Mouse (Mus musculus) hindbrain, embryonic 11.5 days (tissue): Measurements from ENCODE around the gene Ccnl2. TPM values are rescaled to one million over a fixed set of nuclear protein-coding genes. Genes with fewer than 3 reads are reported as not detected.

Experiments used
- ATAC-seq: fragments of 200-750 bp; cut with Nextera tagmentation; 2 replicates; pipeline ENCODE4 v1.8.0; 2017; ENCODE audit warnings: mild to moderate bottlenecking, moderate TSS enrichment, moderate library complexity; ENCODE audit not compliant: low FRiP score
- DNase-seq: peaks from one replicate; pipeline ENCODE4 v3.0.0-alpha.2; 2015; ENCODE audit warnings: low spot score
- H3K27ac ChIP-seq: fragments of 300-500 bp; sonication (generic); 2 replicates; pipeline ENCODE4 v1.5.1; 2014; ENCODE audit warnings: mild to moderate bottlenecking, low read depth, low read length
- H3K27me3 ChIP-seq: fragments of 300-500 bp; sonication (generic); 2 replicates; pipeline ENCODE4 v1.6.1; 2014; ENCODE audit warnings: mild to moderate bottlenecking, low read length, moderate library complexity, mixed read lengths; ENCODE audit not compliant: control insufficient read depth, insufficient read depth
- H3K36me3 ChIP-seq: fragments of 300-500 bp; sonication (generic); 2 replicates; pipeline ENCODE4 v1.6.1; 2014; ENCODE audit warnings: mild to moderate bottlenecking, low read length, moderate library complexity, mixed read lengths; ENCODE audit not compliant: control insufficient read depth, insufficient read depth
- H3K4me1 ChIP-seq: fragments of 300-500 bp; sonication (generic); replicated peaks from 2 replicates; pipeline ENCODE4 v1.6.1; 2014; ENCODE audit warnings: low read length, mixed read lengths; ENCODE audit not compliant: control insufficient read depth, insufficient read depth
- H3K4me2 ChIP-seq: fragments of 300-500 bp; sonication (generic); replicated peaks from 2 replicates; pipeline ENCODE4 v1.6.1; 2014; ENCODE audit warnings: mild to moderate bottlenecking, low read depth, low read length
- H3K4me3 ChIP-seq: fragments of 300-500 bp; sonication (generic); 2 replicates; pipeline ENCODE4 v1.5.1; 2014; ENCODE audit warnings: low read depth, low read length
- H3K9ac ChIP-seq: fragments of 300-500 bp; sonication (generic); 2 replicates; pipeline ENCODE4 v1.6.1; 2014; ENCODE audit warnings: low read depth, low read length
- H3K9me3 ChIP-seq: fragments of 300-500 bp; sonication (generic); 2 replicates; pipeline ENCODE4 v1.6.1; 2016; ENCODE audit warnings: low read length; ENCODE audit not compliant: control insufficient read depth
- WGBS: fragments of 180-500 bp; shearing (Covaris S2); extraction: QIAGEN DNeasy Blood & Tissue Kit; methylation state at CpG from one replicate; pipeline ENCODE4 v1.1.7; 2014; 5-methylcytosine and 5-hydroxymethylcytosine counted together
- polyA plus RNA-seq: library from polyadenylated mRNA; unstranded; fragments of >200 nt; fragmentation: Nextera tagmentation; extraction: Ambion mirVana; gene quantifications from 2 replicates; pipeline ENCODE4 v1.2.1, GENCODE M21; 2014

Ccnl2 gene
- polyA plus RNA-seq, 1 experiment from 2014 or later = 170 TPM

- WGBS = 3% methylated on average over 16 of the region's 16 CpGs
- 0 out of 2 replicates have a peak, but pooled peaks cover 3% of the 10 kb centered on the region for H3K27me3 ChIP-seq
- H3K4me1 ChIP-seq = peaks cover 14% of the 10 kb centered on the region
- H3K4me2 ChIP-seq = peak within 1 kb of the TSS; percentile 62
- peak within 1 kb of the TSS; percentile 36; the same call in 1 of the 2 replicates for H3K27ac ChIP-seq
- no peaks in the 10 kb centered on the region for H3K9me3 ChIP-seq
- DNase-seq (peak; percentile 79), ATAC-seq (peak; percentile 83)
- H3K36me3 ChIP-seq = no peaks in the 10 kb centered on the region
- H3K9ac ChIP-seq = peak within 1 kb of the TSS; percentile 53
- H3K4me3 ChIP-seq = peak within 1 kb of the TSS; percentile 21
These were observed 27.2 kb downstream of the Ccnl2 start, which contains the start of gene Mxra8 for GRCm38 (mm10) chr4:155839483-155839910. TSS of gene Mxra8 (plus strand) at chr4:155839680.

GRCm38 (mm10) chr4:155840076-155841002 is 28.1 kb downstream of the Ccnl2 start:
- Histone ChIP-seq H3K4me1 (peaks cover 14% of the 10 kb centered on the region), H3K4me3 (peak overlapping the region; percentile 21), H3K9ac (peak overlapping the region; percentile 53), H3K27me3 (0 out of 2 replicates have a peak, but pooled peaks cover 3% of the 10 kb centered on the region), H3K9me3 (no peaks in the 10 kb centered on the region), H3K4me2 (peak overlapping the region; percentile 62), H3K36me3 (no peaks in the 10 kb centered on the region), H3K27ac (peak overlapping the region; percentile 36; the same call in 1 of the 2 replicates)
- 8% methylated on average over 8 of the region's 8 CpGs for WGBS
- peak; percentile 18 for DNase-seq
- ATAC-seq = peak; percentile 26; the same call in 1 of the 2 replicates

GRCm38 (mm10) chr4:155841003-155841454 is 28.7 kb downstream of the Ccnl2 start:
- Histone ChIP-seq H3K27ac (no peak overlapping the region), H3K9ac (peak overlapping the region; percentile 21; the same call in 1 of the 2 replicates), H3K4me3 (peak overlapping the region; percentile 21), H3K36me3 (no peaks in the 10 kb centered on the region), H3K4me2 (peak overlapping the region; percentile 62), H3K4me1 (peaks cover 14% of the 10 kb centered on the region), H3K27me3 (0 out of 2 replicates have a peak, but pooled peaks cover 3% of the 10 kb centered on the region), H3K9me3 (no peaks in the 10 kb centered on the region)
- DNase-seq (peak; percentile 65), ATAC-seq (peak; percentile 51)
- WGBS = under 1% methylated on average over 32 of the region's 32 CpGs

GRCm38 (mm10) chr4:155841651-155842270 is 29.5 kb downstream of the Ccnl2 start:
- Histone ChIP-seq H3K36me3 (no peaks in the 10 kb centered on the region), H3K9ac (0 out of 2 replicates have a peak overlapping the region, but pooled peaks have one; percentile 15), H3K4me1 (peaks cover 14% of the 10 kb centered on the region), H3K4me2 (peak overlapping the region; percentile 62), H3K27me3 (0 out of 2 replicates have a peak, but pooled peaks cover 3% of the 10 kb centered on the region), H3K4me3 (0 out of 2 replicates have a peak overlapping the region, but pooled peaks have one; percentile 10), H3K27ac (no peak overlapping the region), H3K9me3 (no peaks in the 10 kb centered on the region)
- ATAC-seq = no peak; the same call in 1 of the 2 replicates
- 36% methylated on average over 38 of the region's 38 CpGs for WGBS
- DNase-seq = no peak

GRCm38 (mm10) chr4:155843231-155843630 is 30.9 kb downstream of the Ccnl2 start:
- no peak overlapping the region for H3K27ac ChIP-seq
- peaks cover 14% of the 10 kb centered on the region for H3K4me1 ChIP-seq
- 92% methylated on average over 5 of the region's 5 CpGs for WGBS
- 0 out of 2 replicates have a peak, but pooled peaks cover 3% of the 10 kb centered on the region for H3K27me3 ChIP-seq
- H3K9ac ChIP-seq = no peak overlapping the region
- H3K4me3 ChIP-seq = no peak overlapping the region
- no peaks in the 10 kb centered on the region for H3K36me3 ChIP-seq
- ATAC-seq (no peak), DNase-seq (no peak)
- no peaks in the 10 kb centered on the region for H3K9me3 ChIP-seq
- H3K4me2 ChIP-seq = no peak overlapping the region

- peak; percentile 96 for DNase-seq
- peak; percentile 93 for ATAC-seq
- Histone ChIP-seq H3K9ac (peak within 1 kb of the TSS; percentile 92), H3K4me1 (peaks cover 7% of the 10 kb centered on the region), H3K4me3 (peak within 1 kb of the TSS; percentile 77), H3K4me2 (peak within 1 kb of the TSS; percentile 78), H3K36me3 (no peaks in the 10 kb centered on the region), H3K27ac (peak within 1 kb of the TSS; percentile 27; the same call in 1 of the 2 replicates), H3K9me3 (no peaks in the 10 kb centered on the region), H3K27me3 (no peaks in the 10 kb centered on the region)
- WGBS = 5% methylated on average over 32 of the region's 65 CpGs
These were observed 34.7 kb downstream of the Ccnl2 start, which contains the start of gene Dvl1 for GRCm38 (mm10) chr4:155846871-155847578. TSS of gene Dvl1 (plus strand) at chr4:155847402.

GRCm38 (mm10) chr4:155847591-155848352 is 35.5 kb downstream of the Ccnl2 start:
- peaks cover 7% of the 10 kb centered on the region for H3K4me1 ChIP-seq
- H3K4me2 ChIP-seq = peak overlapping the region; percentile 78
- DNase-seq = peak; percentile 52
- no peaks in the 10 kb centered on the region for H3K9me3 ChIP-seq
- H3K27ac ChIP-seq = peak overlapping the region; percentile 27; the same call in 1 of the 2 replicates
- H3K27me3 ChIP-seq = no peaks in the 10 kb centered on the region
- H3K36me3 ChIP-seq = no peaks in the 10 kb centered on the region
- H3K4me3 ChIP-seq = peak overlapping the region; percentile 77
- WGBS = 1% methylated on average over 64 of the region's 69 CpGs
- peak; percentile 63 for ATAC-seq
- H3K9ac ChIP-seq = peak overlapping the region; percentile 92
